Mouse (Mus musculus) ES-Bruce4 (cell line): ENCODE measurements at regions not wholly inside any gene's neighbourhood (a gene's known extent, or its start where the extent isn't known, plus 50 kb on each side); places are given as distances from the start of the nearest gene placed in this dataset.

Experiments used
- CTCF ChIP-seq: IDR thresholded peaks from one replicate; pipeline ENCODE4 v1.8.1; 2011; ENCODE audit warnings: low read depth, low read length
- EP300 ChIP-seq: IDR thresholded peaks from 2 replicates; pipeline ENCODE4 v1.6.1; 2011; ENCODE audit warnings: low read depth, low read length; ENCODE audit not compliant: insufficient read depth
- POLR2A ChIP-seq: IDR thresholded peaks from one replicate; pipeline ENCODE4 v1.8.1; 2011; ENCODE audit warnings: low read length; ENCODE audit not compliant: insufficient read depth

- TF ChIP-seq CTCF, result no peak
- no peak for TF ChIP-seq POLR2A
- no peak for TF ChIP-seq EP300
These were observed 255.9 kb downstream of the Pla2g4a start for GRCm38 (mm10) chr1:149705223-149705622.
